In the genomic region with DNA sequence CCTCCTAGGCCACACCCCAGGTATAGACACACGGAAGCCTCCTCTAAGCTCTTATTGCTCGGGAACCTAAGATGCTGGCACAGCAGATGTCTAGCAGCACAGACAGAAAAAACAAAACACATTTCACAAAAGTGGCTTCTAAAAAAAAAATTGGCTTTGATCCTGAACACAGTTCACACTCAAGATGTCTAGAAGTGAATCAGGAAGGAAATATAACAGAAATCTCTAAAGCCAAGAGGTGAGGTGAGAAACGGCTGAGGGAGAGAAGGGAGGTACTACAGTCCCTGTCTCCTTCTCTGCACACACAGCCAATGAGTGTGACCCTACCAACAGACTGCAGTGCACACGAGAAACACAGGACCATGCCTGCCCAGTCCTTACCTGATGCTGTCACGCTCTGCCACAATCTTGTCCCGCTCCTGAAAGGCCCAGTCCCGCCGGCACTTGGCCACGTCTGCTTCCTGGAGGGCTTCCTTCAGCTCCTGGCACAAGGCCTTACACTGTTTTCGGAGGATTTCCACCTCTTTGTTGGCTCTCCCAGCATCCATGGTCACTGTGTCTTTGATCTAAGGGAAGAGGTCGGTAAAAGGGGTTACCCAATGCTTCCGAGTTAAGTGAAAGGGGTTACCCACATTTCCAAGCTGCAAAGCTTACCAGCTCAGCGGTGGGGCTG, we compare ENCODE assay signal across 18 mouse cellular contexts.
DNase-seq lines count a peak whose midpoint lies in the region; ATAC-seq lines count a peak whose summit lies in the region.
"Had no signal": no experiment of that assay in that cellular context is flagged by ENCODE, and none has a peak within 500 bp of the region (broad histone marks: within the 10 kb centered on the region; RNA-seq: fewer than 3 reads in every experiment).

No protein-coding gene starts in this region.

- H3K36me3 ChIP-seq in forebrain, embryonic 13.5 days (ENCODE audit: poor library complexity, severe bottlenecking), result peaks cover 68% of the 10 kb centered on the region
- H3K36me3 ChIP-seq in forebrain, embryonic 10.5 days (replicated peaks), result peaks cover 87% of the 10 kb centered on the region
- no peaks in the 10 kb centered on the region for H3K36me3 ChIP-seq in megakaryocyte, embryonic 14.5 days (replicated peaks; ENCODE audit: low read length)

- DNase-seq in forebrain, embryonic 10.5 days (ENCODE audit: extremely low spot score, low spot score), result no peak
- DNase-seq in heart, postnatal 4 days, result peak; percentile 27
- no peak for DNase-seq in heart, adult 8-10 months (ENCODE audit: low spot score)
- DNase-seq in left cerebral cortex, postnatal 25 days (ENCODE audit: low spot score in 2 of 2), result peak; percentile 17 to 72
- no peak for DNase-seq in spleen, adult 12 weeks (ENCODE audit: low spot score)
- DNase-seq: B cell, adult 2 months; cerebellum, adult 18-20 months; gastrocnemius, adult 2 months; layer of hippocampus, postnatal 36 days had no signal

- H3K4me1 ChIP-seq in forebrain, embryonic 13.5 days, result peaks cover 3% of the 10 kb centered on the region; the same call in 1 of the 2 replicates
- no peaks in the 10 kb centered on the region for H3K4me1 ChIP-seq in forebrain, embryonic 10.5 days
- H3K4me1 ChIP-seq in megakaryocyte, embryonic 14.5 days, result no peaks in the 10 kb centered on the region
- H3K4me1 ChIP-seq: hindbrain, embryonic 12.5 days; lung, embryonic 15.5 days had no signal

- no peak overlapping the region for H3K9ac ChIP-seq in forebrain, embryonic 13.5 days
- H3K9ac ChIP-seq: heart, embryonic 13.5 days; hindbrain, embryonic 12.5 days; lung, embryonic 15.5 days had no signal

- no peak overlapping the region for H3K4me3 ChIP-seq in forebrain, embryonic 13.5 days
- no peak overlapping the region for H3K4me3 ChIP-seq in forebrain, embryonic 10.5 days
- peak overlapping the region; percentile 19 for H3K4me3 ChIP-seq in megakaryocyte, embryonic 14.5 days (replicated peaks)
- H3K4me3 ChIP-seq: gastrocnemius, adult 2 months; heart, embryonic 13.5 days; hindbrain, embryonic 12.5 days; lung, embryonic 15.5 days; midbrain, embryonic 10.5 days had no signal

- H3K4me2 ChIP-seq in forebrain, embryonic 13.5 days, result no peak overlapping the region
- H3K4me2 ChIP-seq: heart, embryonic 13.5 days; hindbrain, embryonic 12.5 days; liver, embryonic 11.5 days; lung, embryonic 15.5 days had no signal

- 78% methylated on average over 13 of the region's 13 CpGs for WGBS in forebrain, embryonic 13.5 days
- WGBS in forebrain, embryonic 10.5 days, result 82% methylated on average over 13 of the region's 13 CpGs

- no peaks in the 10 kb centered on the region for H3K9me3 ChIP-seq in forebrain, embryonic 13.5 days (replicated peaks)
- no peaks in the 10 kb centered on the region for H3K9me3 ChIP-seq in forebrain, embryonic 10.5 days
- peaks cover 36% of the 10 kb centered on the region for H3K9me3 ChIP-seq in megakaryocyte, embryonic 14.5 days
- H3K9me3 ChIP-seq: heart, embryonic 13.5 days; hindbrain, embryonic 12.5 days; lung, embryonic 15.5 days; midbrain, embryonic 10.5 days had no signal

- intact Hi-C loops in left cerebral cortex, postnatal 25 days (cut with DNase I), result no loop called here

- no peak overlapping the region for H3K27ac ChIP-seq in forebrain, embryonic 13.5 days
- H3K27ac ChIP-seq in forebrain, embryonic 10.5 days, result no peak overlapping the region
- H3K27ac ChIP-seq: gastrocnemius, adult 2 months; heart, embryonic 13.5 days; hindbrain, embryonic 12.5 days; lung, embryonic 15.5 days; midbrain, embryonic 10.5 days had no signal

- no peaks in the 10 kb centered on the region for H3K27me3 ChIP-seq in forebrain, embryonic 13.5 days
- H3K27me3 ChIP-seq in forebrain, embryonic 10.5 days (ENCODE audit: poor library complexity, severe bottlenecking), result no peaks in the 10 kb centered on the region
- H3K27me3 ChIP-seq in megakaryocyte, embryonic 14.5 days (replicated peaks), result no peaks in the 10 kb centered on the region
- H3K27me3 ChIP-seq: heart, embryonic 13.5 days; hindbrain, embryonic 12.5 days; lung, embryonic 15.5 days had no signal

- ATAC-seq in forebrain, embryonic 13.5 days, result peak; percentile 30; the same call in 1 of the 2 replicates
- ATAC-seq in megakaryocyte, adult 5-6 weeks (ENCODE audit: poor library complexity, severe bottlenecking), result no peak
- ATAC-seq: intestine, postnatal 0 days had no signal

Comparison
In these comparisons a context has a peak if more than half of its experiments do, and no peak if none do; other contexts are left out.
1. DNase-seq: peak in heart, postnatal 4 days (single experiment) and left cerebral cortex, postnatal 25 days (2 of 2); none in forebrain, embryonic 10.5 days (single experiment), heart, adult 8-10 months (single experiment) and spleen, adult 12 weeks (single experiment).